Mouse (Mus musculus): Measurements from ENCODE around the gene Pdcd1lg2. TPM values are rescaled to one million over a fixed set of nuclear protein-coding genes. Genes with fewer than 3 reads are reported as not detected.

Pdcd1lg2 gene
- total RNA-seq, 2 experiments from 2014 or later = not detected

DNA sequence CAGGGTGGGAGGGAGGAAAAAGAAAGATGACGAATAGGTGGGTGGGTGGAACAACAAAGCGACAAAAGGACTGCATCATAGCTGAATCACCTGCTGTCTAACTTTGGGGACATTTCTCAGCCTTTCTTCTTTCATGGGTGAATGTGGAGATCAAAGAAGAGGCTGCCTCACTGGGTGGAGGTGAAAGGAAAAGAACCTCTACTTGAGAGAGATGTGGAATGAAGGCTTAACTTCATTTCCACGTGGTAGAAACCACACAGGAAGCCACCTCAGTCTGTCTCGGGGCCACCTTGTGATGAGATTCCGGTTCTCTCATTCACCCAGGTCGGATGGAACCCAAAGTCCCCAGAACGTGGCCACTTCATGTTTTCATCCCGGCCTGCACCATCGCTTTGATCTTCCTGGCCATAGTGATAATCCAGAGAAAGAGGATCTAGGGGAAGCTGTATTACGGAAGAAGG lies 43.5 kb downstream of the Pdcd1lg2 start:
- intact Hi-C loops (cut with DNase I) = no loop called here
- DNase-seq (ENCODE audit: extremely low spot score in 1 of 2, low spot score in 2 of 2) = no peak

GRCm38 (mm10) chr19:29455156-29455555 lies 44.4 kb downstream of the Pdcd1lg2 start:
- intact Hi-C loops (cut with DNase I) = no loop called here
- DNase-seq (ENCODE audit: extremely low spot score in 1 of 2, low spot score in 2 of 2) = no peak

DNA sequence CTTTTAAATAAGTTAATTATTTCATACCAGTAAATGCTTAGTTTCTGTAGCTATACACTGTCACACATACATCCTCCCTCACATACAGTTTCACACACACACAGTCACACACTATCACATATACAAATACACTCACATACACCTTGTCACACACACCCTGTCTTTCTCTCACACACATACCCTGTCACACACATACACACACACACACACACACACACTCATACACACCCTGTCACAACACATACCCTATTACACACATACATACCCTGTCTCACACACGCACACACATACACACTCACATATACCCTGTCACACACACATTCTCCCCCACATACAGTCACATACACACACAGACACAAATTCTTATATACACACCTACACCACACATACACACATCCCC lies 47.3 kb downstream of the Pdcd1lg2 start:
- intact Hi-C loops (cut with DNase I) = no loop called here
- no peak for DNase-seq (ENCODE audit: extremely low spot score in 1 of 2, low spot score in 2 of 2)

DNA sequence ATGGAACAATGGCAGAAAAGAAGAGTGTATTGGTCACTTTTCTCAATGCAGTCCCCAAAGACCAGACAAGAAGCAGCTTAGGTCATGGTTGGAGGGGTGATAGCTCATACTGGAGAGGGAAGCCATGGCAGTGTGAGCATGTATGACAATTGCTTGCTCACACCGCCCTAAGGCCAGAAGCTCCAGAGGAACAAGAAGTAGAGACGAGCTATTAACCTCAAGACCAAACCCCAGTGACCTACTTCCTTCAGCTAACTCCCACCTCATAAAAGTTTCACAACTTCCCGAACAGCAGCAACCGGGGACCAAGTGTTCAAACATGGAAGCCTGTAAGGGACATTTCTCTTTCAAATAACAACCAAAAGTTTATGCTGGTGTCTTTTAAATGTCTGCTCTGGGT lies 51.7 kb downstream of the Pdcd1lg2 start:
- DNase-seq (ENCODE audit: extremely low spot score in 1 of 2, low spot score in 2 of 2) = no peak
- intact Hi-C loops (cut with DNase I) = no loop called here

DNA sequence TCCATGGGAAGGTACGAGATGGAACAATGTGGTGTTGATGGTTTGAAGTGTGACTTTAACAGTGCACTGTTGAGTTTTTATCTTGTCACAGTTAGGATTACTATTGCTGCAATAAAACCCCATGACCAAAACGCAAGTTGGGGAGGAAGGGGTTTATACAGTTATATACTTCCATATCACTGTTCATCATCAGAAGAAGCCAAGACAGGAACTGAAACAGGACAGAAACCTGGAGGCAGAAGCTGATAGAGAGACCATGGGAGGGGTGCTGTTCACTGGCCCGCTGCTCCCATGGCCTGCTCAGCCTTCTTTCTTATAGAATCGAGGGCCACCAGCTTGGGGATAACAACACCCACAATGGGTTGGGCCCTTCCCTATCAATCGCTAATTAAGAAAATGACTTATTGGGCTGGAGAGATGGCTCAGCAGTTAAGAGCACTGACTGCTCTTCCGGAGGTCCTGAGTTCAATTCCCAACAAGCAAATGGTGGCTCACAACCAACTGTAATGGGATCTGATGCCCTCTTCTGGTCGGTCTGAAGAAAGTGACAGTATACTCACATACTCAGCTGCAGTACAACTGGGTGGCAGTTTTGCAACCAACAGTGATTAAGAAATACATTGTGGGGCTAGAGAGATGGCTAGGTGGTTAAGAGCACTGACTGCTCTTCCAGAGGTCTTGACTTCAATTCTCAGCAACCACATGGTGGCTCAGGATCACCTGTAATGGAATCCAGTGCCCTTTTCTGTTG lies 53.1 kb downstream of the Pdcd1lg2 start:
- no peak for DNase-seq (ENCODE audit: extremely low spot score in 1 of 2, low spot score in 2 of 2)
- intact Hi-C loops (cut with DNase I) = no loop called here

DNA sequence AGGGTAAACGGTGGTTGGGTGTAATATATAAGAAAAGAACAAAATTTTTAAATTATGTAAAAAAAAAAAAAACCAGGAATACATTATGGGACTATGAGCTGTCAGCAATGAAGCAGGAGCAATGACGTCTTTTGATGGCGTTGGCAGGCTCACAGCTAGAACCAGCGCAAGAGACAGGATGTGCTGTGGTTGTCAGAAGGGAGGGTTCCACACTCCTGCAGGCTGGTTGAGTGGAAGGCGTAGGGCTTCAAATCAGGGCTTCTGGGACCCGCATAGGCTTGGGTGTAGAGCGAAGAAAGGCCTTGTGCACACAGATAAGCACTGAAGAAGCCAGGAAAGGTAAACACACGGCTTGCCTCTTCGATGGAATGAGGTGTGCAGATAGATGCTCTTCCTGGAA lies 56.1 kb downstream of the Pdcd1lg2 start:
- intact Hi-C loops (cut with DNase I) = no loop called here
- no peak for DNase-seq (ENCODE audit: extremely low spot score in 1 of 2, low spot score in 2 of 2)

DNA sequence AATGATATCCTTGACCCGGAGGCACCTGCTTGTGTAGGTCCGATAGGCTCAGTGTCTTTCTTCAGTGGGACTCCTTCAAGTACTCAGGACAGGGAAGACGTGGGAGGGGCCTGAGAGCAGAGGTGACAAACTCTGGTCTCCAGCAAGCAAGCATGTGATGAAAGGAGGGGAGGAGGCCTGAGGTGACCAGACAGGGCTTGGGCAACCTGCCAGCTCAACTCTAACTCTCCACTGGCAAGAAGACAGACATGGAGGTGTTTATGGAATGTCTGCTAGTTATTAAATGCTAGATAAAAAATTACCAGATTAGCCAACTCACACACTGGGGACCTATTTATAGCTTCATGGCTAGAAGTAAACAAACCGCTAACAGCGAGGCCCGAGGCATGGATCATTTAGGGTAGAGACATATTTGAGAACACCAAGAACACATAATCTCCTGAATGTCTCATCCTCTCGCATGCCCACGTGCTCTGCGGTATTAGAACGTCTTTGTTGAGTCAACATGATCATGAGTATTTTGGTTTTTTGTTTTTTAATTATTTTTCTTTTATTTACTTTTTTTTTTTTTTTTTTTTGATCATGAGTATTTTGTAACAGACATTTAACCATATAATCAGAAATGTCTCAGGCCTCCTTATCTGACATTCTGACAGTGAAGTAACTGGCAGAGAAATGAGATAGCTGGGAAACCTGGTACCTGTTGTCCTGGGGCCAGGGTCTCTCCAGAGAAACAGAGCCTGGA lies 58.4 kb downstream of the Pdcd1lg2 start:
- peak in 1 of 2 experiments; percentile 39 for DNase-seq (ENCODE audit: extremely low spot score in 1 of 2, low spot score in 2 of 2)
- intact Hi-C loops (cut with DNase I) = no loop called here

DNA sequence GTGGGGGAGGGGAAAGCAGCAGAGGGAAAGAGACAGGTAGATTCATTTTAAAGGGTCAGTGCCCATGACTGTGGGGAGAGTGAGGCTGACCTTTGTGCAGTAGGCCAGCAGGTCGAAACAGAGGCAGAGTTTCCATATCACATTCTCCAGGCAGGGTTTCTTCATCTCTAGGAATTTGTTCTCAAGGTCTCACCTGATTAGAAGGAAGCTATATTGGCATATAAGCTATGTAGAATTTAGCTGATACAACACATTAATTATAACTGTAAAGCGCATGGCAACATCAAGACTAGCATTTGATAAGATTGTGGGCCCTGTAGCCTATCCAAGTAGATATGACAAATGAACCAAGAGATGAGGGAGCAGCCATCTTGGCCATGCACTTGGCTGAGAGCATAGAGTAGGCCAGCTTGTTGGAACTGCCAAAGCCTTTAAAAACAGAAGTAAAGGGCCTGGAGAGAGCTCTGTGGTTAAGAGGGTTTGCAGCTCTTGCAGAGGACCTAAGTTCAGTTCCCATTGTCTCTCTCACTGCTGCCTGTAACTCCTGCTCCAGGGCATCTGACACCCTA lies 59.1 kb downstream of the Pdcd1lg2 start:
- intact Hi-C loops (cut with DNase I) = no loop called here
- DNase-seq (ENCODE audit: extremely low spot score in 1 of 2, low spot score in 2 of 2) = no peak

GRCm38 (mm10) chr19:29470652-29471051 lies 59.9 kb downstream of the Pdcd1lg2 start:
- intact Hi-C loops (cut with DNase I) = no loop called here
- peak in 1 of 2 experiments; percentile 77 for DNase-seq (ENCODE audit: extremely low spot score in 1 of 2, low spot score in 2 of 2)

GRCm38 (mm10) chr19:29472424-29472823 lies 61.7 kb downstream of the Pdcd1lg2 start:
- intact Hi-C loops (cut with DNase I) = no loop called here
- no peak for DNase-seq (ENCODE audit: extremely low spot score in 1 of 2, low spot score in 2 of 2)

- intact Hi-C loops (cut with DNase I) = no loop called here
- no peak for DNase-seq (ENCODE audit: extremely low spot score in 1 of 2, low spot score in 2 of 2)
These were observed 62.2 kb downstream of the Pdcd1lg2 start for GRCm38 (mm10) chr19:29472946-29473345.

DNA sequence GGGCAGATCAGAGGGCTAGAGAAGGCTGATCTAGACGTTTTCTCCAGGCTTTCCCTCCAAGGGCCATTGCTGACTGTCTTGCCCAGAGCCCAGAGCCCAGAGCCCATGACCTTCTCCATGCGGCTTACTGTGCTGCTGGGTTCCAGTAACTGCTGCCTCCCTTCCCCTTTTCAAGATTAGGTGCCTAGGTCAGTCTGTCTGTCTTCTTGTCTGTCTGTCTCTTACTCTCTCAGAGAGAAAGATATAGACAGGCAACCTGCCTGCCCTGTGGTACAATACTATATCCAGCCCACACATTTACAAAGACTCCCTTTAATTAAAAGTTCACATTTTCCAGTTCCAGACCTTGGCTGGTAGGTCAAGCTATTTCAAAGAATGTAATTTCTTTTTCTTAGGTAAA lies 64.1 kb downstream of the Pdcd1lg2 start:
- no peak for DNase-seq (ENCODE audit: extremely low spot score in 1 of 2, low spot score in 2 of 2)
- intact Hi-C loops (cut with DNase I) = no loop called here

DNA sequence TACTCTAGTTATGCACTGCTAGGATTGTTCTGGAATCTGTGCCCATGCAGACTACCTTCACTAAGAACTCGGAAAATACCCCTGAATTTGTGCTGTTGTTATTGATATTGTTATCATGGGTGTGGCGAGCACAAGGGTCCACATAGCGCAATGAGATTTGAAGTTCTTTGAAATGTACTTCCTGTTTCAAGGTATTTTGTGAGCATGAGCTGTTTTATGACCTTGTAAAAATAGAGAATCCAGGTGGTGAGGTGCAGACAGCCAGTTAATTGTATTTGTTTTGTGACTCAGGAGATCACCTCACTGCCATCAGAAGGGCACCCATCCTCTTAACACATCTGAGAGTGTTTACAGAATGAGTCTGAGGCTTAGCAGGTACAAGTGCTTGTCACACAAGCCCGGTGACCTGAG lies 64.5 kb downstream of the Pdcd1lg2 start:
- DNase-seq (ENCODE audit: extremely low spot score in 1 of 2, low spot score in 2 of 2) = no peak
- intact Hi-C loops (cut with DNase I) = no loop called here

GRCm38 (mm10) chr19:29478598-29478997 lies 67.9 kb downstream of the Pdcd1lg2 start:
- no peak for DNase-seq (ENCODE audit: extremely low spot score in 1 of 2, low spot score in 2 of 2)
- intact Hi-C loops (cut with DNase I) = no loop called here

DNA sequence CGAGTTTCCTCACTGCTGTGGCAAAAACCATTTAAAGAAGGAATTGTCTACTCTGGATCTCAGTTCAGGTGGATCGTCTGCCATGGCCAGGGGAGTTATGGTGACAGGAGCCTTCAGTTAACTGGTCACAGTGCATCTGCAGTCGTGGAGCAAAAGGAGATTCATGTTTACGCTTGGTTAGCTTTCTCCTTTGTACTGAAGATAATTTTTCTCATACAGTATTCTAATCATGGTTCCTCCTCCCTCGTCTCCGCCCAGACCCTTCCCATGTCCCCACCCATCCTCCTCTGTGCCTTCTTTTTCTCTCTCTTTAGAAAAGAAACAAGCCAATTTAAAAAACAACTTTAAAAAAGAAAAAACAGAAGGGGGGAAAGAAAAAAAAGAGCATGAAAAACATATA lies 70.9 kb downstream of the Pdcd1lg2 start:
- intact Hi-C loops (cut with DNase I) = no loop called here
- DNase-seq (ENCODE audit: extremely low spot score in 1 of 2, low spot score in 2 of 2) = no peak

DNA sequence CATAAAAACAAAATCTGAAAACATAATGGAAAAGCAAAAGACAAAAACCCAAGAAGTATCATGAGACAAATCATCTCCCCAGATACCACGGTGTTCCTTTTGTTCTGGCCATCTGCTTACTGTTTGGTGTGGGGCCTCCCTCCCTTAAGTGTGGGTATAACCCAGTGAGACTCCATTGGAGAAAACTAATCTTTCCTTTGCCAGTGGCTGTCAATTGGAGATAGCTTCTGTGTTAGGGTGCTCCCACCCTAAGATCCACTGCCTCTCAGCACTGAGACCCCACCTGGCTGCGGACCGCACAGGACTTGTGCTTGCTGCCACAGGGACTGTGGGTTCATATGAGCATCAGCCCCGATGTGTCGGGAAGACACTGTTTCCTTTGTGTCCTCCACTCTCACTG lies 71.4 kb downstream of the Pdcd1lg2 start:
- intact Hi-C loops (cut with DNase I) = no loop called here

GRCm38 (mm10) chr19:29482637-29483036 lies 71.9 kb downstream of the Pdcd1lg2 start:
- intact Hi-C loops (cut with DNase I) = no loop called here
- DNase-seq (ENCODE audit: extremely low spot score in 1 of 2, low spot score in 2 of 2) = no peak

More for the DNA sequence above, 71.4 kb downstream of the Pdcd1lg2 start:
- DNase-seq (ENCODE audit: extremely low spot score in 1 of 2, low spot score in 2 of 2) = no peak

GRCm38 (mm10) chr19:29483386-29483785 lies 72.7 kb downstream of the Pdcd1lg2 start:
- intact Hi-C loops (cut with DNase I) = no loop called here
- DNase-seq (ENCODE audit: extremely low spot score in 1 of 2, low spot score in 2 of 2) = no peak

- DNase-seq (ENCODE audit: extremely low spot score in 1 of 2, low spot score in 2 of 2) = no peak
- intact Hi-C loops (cut with DNase I) = no loop called here
These were observed 73.8 kb downstream of the Pdcd1lg2 start for GRCm38 (mm10) chr19:29484537-29484936.
